Comparison of ENCODE assay signal across 11 mouse cellular contexts in the genomic region with DNA sequence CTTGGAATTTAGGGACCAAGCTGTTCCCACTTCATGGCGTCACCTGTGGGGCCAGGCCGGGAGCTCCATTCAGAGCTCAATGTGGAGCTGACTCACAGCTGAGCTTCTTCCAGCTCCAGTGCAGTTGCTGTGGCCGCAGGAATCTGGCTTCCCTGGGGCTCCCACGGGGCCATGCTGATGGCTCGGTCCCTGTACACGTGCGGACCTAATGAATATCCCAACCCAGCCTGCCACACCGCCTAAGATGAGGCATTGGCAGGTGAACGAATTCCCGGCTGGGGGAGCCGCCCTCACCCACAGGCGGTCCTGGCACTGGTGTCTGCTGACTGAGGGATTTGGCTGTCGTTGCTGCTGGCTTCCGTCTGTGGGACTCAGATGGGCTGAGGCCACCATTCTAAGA. TPM values are rescaled to one million over a fixed set of nuclear protein-coding genes. Genes with fewer than 3 reads are reported as not detected.
A peak's percentile ranks its signal among the peaks of the same experiment; 100 is the strongest.
DNase-seq lines count a peak whose midpoint lies in the region; ATAC-seq and TF ChIP-seq lines count a peak whose summit lies in the region.
"Had no signal": no experiment of that assay in that cellular context is flagged by ENCODE, and none has a peak within 500 bp of the region (broad histone marks: within the 10 kb centered on the region; RNA-seq: fewer than 3 reads in every experiment).

No protein-coding gene starts in this region.

- DNase-seq in adrenal gland, postnatal 10 days, result peak; percentile 22
- DNase-seq in adrenal gland, postnatal 36 days, result no peak
- DNase-seq in left cerebral cortex, postnatal 4 days, result peak; percentile 56
- no peak for DNase-seq in left cerebral cortex, adult 2 months (ENCODE audit: extremely low spot score in 1 of 2, low spot score in 2 of 2)
- peak; percentile 71 for DNase-seq in fibroblast of lung, adult 2 months (ENCODE audit: low read depth)
- DNase-seq in layer of hippocampus, postnatal 10 days (ENCODE audit: low spot score in 2 of 2), result peak; percentile 59 to 64
- DNase-seq: embryo, embryonic 11 days had no signal

- no peaks in the 10 kb centered on the region for H3K4me1 ChIP-seq in kidney, embryonic 16.5 days (ENCODE audit: insufficient read depth, low read length)
- H3K4me1 ChIP-seq in intestine, embryonic 15.5 days (replicated peaks), result no peaks in the 10 kb centered on the region

- TF ChIP-seq CTCF in left cerebral cortex, adult 2 months (IDR thresholded peaks at IDR 0.05), result no peak

- 62% methylated on average over 14 of the region's 14 CpGs for WGBS in kidney, embryonic 16.5 days
- 77% methylated on average over 14 of the region's 14 CpGs for WGBS in intestine, embryonic 15.5 days

- no peaks in the 10 kb centered on the region for H3K36me3 ChIP-seq in kidney, embryonic 16.5 days (ENCODE audit: insufficient read depth, low read length)
- H3K36me3 ChIP-seq in intestine, embryonic 15.5 days, result no peaks in the 10 kb centered on the region
- H3K36me3 ChIP-seq: lung, embryonic 15.5 days had no signal

- H3K9me3 ChIP-seq in kidney, embryonic 16.5 days (ENCODE audit: low read length), result peaks cover 7% of the 10 kb centered on the region
- no peaks in the 10 kb centered on the region for H3K9me3 ChIP-seq in intestine, embryonic 15.5 days
- H3K9me3 ChIP-seq: lung, embryonic 15.5 days had no signal

- intact Hi-C loops in left cerebral cortex, postnatal 4 days (cut with DNase I), result loop anchor here (5.0 kb wide), 1 partner anchor 361 kb away; no protein-coding TSS in a partner anchor
- intact Hi-C loops in left cerebral cortex, adult 2 months (cut with DNase I), result loop anchor here (5.0 kb wide), 1 partner anchor 66 kb away; no protein-coding TSS in a partner anchor

- no peak overlapping the region for H3K27ac ChIP-seq in left cerebral cortex, adult 2 months
- no peak overlapping the region for H3K27ac ChIP-seq in kidney, embryonic 16.5 days (ENCODE audit: low read length)
- H3K27ac ChIP-seq in intestine, embryonic 15.5 days, result no peak overlapping the region
- H3K27ac ChIP-seq: lung, embryonic 15.5 days had no signal

- H3K4me2 ChIP-seq in kidney, embryonic 16.5 days (replicated peaks; ENCODE audit: low read depth, low read length), result no peak overlapping the region
- H3K4me2 ChIP-seq in intestine, embryonic 15.5 days (replicated peaks), result no peak overlapping the region
- H3K4me2 ChIP-seq: lung, embryonic 15.5 days had no signal

- no peak overlapping the region for H3K4me3 ChIP-seq in left cerebral cortex, adult 2 months
- no peak overlapping the region for H3K4me3 ChIP-seq in kidney, embryonic 16.5 days (ENCODE audit: low read length)
- H3K4me3 ChIP-seq in intestine, embryonic 15.5 days (replicated peaks), result no peak overlapping the region
- H3K4me3 ChIP-seq: lung, embryonic 15.5 days had no signal

- no peaks in the 10 kb centered on the region for H3K27me3 ChIP-seq in kidney, embryonic 16.5 days (ENCODE audit: insufficient read depth, low read length)
- no peaks in the 10 kb centered on the region for H3K27me3 ChIP-seq in intestine, embryonic 15.5 days (replicated peaks)
- H3K27me3 ChIP-seq: lung, embryonic 15.5 days had no signal

- no peak overlapping the region for H3K9ac ChIP-seq in kidney, embryonic 16.5 days (replicated peaks; ENCODE audit: low read length)
- no peak overlapping the region for H3K9ac ChIP-seq in intestine, embryonic 15.5 days
- H3K9ac ChIP-seq: lung, embryonic 15.5 days had no signal

- no peak for ATAC-seq in kidney, embryonic 16.5 days (ENCODE audit: low FRiP score, low TSS enrichment)
- ATAC-seq in intestine, embryonic 15.5 days, result no peak
- ATAC-seq: activated CD4-positive, CD25-positive, alpha-beta regulatory T cell, adult 4 months had no signal

RNA-seq across cellular contexts. Expression of a gene that starts 29.5 kb away (rescaled TPM):
- total RNA-seq in adrenal gland, postnatal 10 days (2021), result 10 to 100 TPM; 16.4 to 17.5 TPM
- 10 to 100 TPM; 11.3 to 11.4 TPM for total RNA-seq in adrenal gland, postnatal 36 days (2021)
- 10 to 100 TPM; 24.2 to 26.3 TPM for total RNA-seq in left cerebral cortex, postnatal 4 days (2021)
- total RNA-seq in left cerebral cortex, adult 2 months (2021), result 10 to 100 TPM; 18.8 to 20.0 TPM
- total RNA-seq in layer of hippocampus, postnatal 10 days (2021), result 10 to 100 TPM; 20.3 to 21.5 TPM
- 3.2 and 3.7 TPM in 2 replicates for polyA plus RNA-seq in kidney, embryonic 16.5 days (2015; fragmentation: Nextera tagmentation; extraction: Ambion mirVana)
- polyA plus RNA-seq in intestine, embryonic 15.5 days (2015; fragmentation: Nextera tagmentation; extraction: Ambion mirVana), result 2.9 and 3.2 TPM in 2 replicates

Comparison
In these comparisons a context has a peak if more than half of its experiments do, and no peak if none do; other contexts are left out.
1. DNase-seq: peak in adrenal gland, postnatal 10 days (single experiment), left cerebral cortex, postnatal 4 days (single experiment), fibroblast of lung, adult 2 months (single experiment) and layer of hippocampus, postnatal 10 days (2 of 2); none in adrenal gland, postnatal 36 days (0 of 2) and left cerebral cortex, adult 2 months (0 of 2).